Mouse (Mus musculus) testis, adult 2 months (tissue): ENCODE data around the gene Kpna7. TPM values are rescaled to one million over a fixed set of nuclear protein-coding genes. Genes with fewer than 3 reads are reported as not detected.

Experiments
- H3K27ac ChIP-seq: fragments of 200-500 bp; 2 replicates; pipeline ENCODE4 v1.5.1; 2012; ENCODE audit warnings: low read depth, low read length; ENCODE audit not compliant: control insufficient read depth, insufficient read depth
- H3K27me3 ChIP-seq: fragments of 200-500 bp; 2 replicates; pipeline ENCODE4 v1.6.1; 2012; ENCODE audit warnings: mild to moderate bottlenecking, low read length, moderate library complexity; ENCODE audit not compliant: control insufficient read depth, insufficient read depth
- H3K36me3 ChIP-seq: fragments of 200-500 bp; 2 replicates; pipeline ENCODE4 v1.6.1; 2012; ENCODE audit warnings: mild to moderate bottlenecking, low read length; ENCODE audit not compliant: control insufficient read depth, insufficient read depth
- H3K4me1 ChIP-seq: fragments of 200-500 bp; 2 replicates; pipeline ENCODE4 v1.6.1; 2012; ENCODE audit warnings: low read length; ENCODE audit not compliant: control insufficient read depth, insufficient read depth
- H3K4me3 ChIP-seq: fragments of 200-500 bp; 2 replicates; pipeline ENCODE4 v1.5.1; 2012; ENCODE audit warnings: low read depth, mild to moderate bottlenecking, low read length, moderate library complexity, mixed read lengths; ENCODE audit not compliant: control insufficient read depth
- CTCF ChIP-seq: fragments of 200-500 bp; IDR thresholded peaks from 2 replicates; pipeline ENCODE4 v1.5.1; 2012; ENCODE audit warnings: low read depth, mild to moderate bottlenecking, inconsistent platforms, low read length, moderate library complexity; ENCODE audit not compliant: control insufficient read depth, insufficient read depth, insufficient replicate concordance
- POLR2A ChIP-seq: fragments of 200-500 bp; IDR thresholded peaks from 2 replicates; pipeline ENCODE4 v1.6.1; 2012; ENCODE audit warnings: low read depth, mild to moderate bottlenecking, inconsistent platforms, low read length, moderate library complexity; ENCODE audit not compliant: control insufficient read depth
- polyA plus RNA-seq: library from polyadenylated mRNA; depleted of rRNA; stranded (reverse); fragments of >200 nt; gene quantifications from 2 replicates; pipeline ENCODE4 v1.2.3, GENCODE M21; 2012

Gene Kpna7
- polyA plus RNA-seq, 1 experiment, result 4.4 TPM

GRCm38 (mm10) chr5:145014278-145014677, 69.6 kb downstream of the Kpna7 start:
- Histone ChIP-seq H3K27ac (no peak overlapping the region), H3K4me1 (no peaks in the 10 kb centered on the region), H3K36me3 (no peaks in the 10 kb centered on the region), H3K27me3 (no peaks in the 10 kb centered on the region), H3K4me3 (no peak overlapping the region)
- TF ChIP-seq CTCF (no peak), POLR2A (no peak)

GRCm38 (mm10) chr5:145008878-145009659, 74.8 kb downstream of the Kpna7 start:
- Histone ChIP-seq H3K4me1 (no peaks in the 10 kb centered on the region; the same call in 1 of the 2 replicates), H3K27me3 (no peaks in the 10 kb centered on the region), H3K36me3 (no peaks in the 10 kb centered on the region), H3K4me3 (no peak overlapping the region), H3K27ac (no peak overlapping the region)
- no peak for TF ChIP-seq POLR2A
- no peak for TF ChIP-seq CTCF

- Histone ChIP-seq H3K27ac (no peak overlapping the region), H3K4me1 (no peaks in the 10 kb centered on the region; the same call in 1 of the 2 replicates), H3K27me3 (no peaks in the 10 kb centered on the region), H3K36me3 (no peaks in the 10 kb centered on the region), H3K4me3 (no peak overlapping the region)
- no peak for TF ChIP-seq POLR2A
- no peak for TF ChIP-seq CTCF
Measured at GRCm38 (mm10) chr5:145005596-145005995, 78.2 kb downstream of the Kpna7 start.

- no peaks in the 10 kb centered on the region for H3K36me3 ChIP-seq
- TF ChIP-seq CTCF (no peak), POLR2A (no peak)
- no peak overlapping the region for H3K4me3 ChIP-seq
- no peaks in the 10 kb centered on the region for H3K27me3 ChIP-seq
- H3K27ac ChIP-seq, result no peak overlapping the region
- no peaks in the 10 kb centered on the region; the same call in 1 of the 2 replicates for H3K4me1 ChIP-seq
Measured at GRCm38 (mm10) chr5:145004495-145004894, 79.3 kb downstream of the Kpna7 start.

- Histone ChIP-seq H3K4me1 (no peaks in the 10 kb centered on the region; the same call in 1 of the 2 replicates), H3K4me3 (no peak overlapping the region), H3K27me3 (no peaks in the 10 kb centered on the region), H3K27ac (no peak overlapping the region), H3K36me3 (no peaks in the 10 kb centered on the region)
- no peak for TF ChIP-seq POLR2A
- no peak for TF ChIP-seq CTCF
Measured at GRCm38 (mm10) chr5:145003362-145003761, 80.5 kb downstream of the Kpna7 start.

DNA sequence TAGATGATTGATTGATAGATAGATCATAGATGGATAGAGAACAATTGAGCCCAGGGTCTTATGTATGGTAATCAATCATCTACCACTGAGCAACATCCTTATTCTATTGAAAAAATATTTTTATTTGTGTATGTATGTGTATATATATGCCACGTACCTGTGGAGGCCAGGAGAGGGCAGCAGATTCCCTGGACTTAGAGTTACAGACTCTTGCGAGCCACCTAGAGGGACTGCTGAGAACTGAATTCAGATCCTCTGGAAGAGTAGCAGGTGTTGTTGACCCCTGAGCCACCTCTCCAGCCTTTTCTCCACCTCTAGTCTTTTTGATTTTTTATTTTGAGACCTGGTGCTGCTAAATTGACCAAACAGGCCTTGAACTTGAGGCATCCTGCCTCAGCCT, 85.3 kb downstream of the Kpna7 start:
- H3K4me3 ChIP-seq, result no peak overlapping the region
- TF ChIP-seq POLR2A (no peak), CTCF (no peak)
- no peaks in the 10 kb centered on the region for H3K4me1 ChIP-seq
- no peaks in the 10 kb centered on the region for H3K27me3 ChIP-seq
- H3K27ac ChIP-seq, result no peak overlapping the region
- H3K36me3 ChIP-seq, result no peaks in the 10 kb centered on the region

DNA sequence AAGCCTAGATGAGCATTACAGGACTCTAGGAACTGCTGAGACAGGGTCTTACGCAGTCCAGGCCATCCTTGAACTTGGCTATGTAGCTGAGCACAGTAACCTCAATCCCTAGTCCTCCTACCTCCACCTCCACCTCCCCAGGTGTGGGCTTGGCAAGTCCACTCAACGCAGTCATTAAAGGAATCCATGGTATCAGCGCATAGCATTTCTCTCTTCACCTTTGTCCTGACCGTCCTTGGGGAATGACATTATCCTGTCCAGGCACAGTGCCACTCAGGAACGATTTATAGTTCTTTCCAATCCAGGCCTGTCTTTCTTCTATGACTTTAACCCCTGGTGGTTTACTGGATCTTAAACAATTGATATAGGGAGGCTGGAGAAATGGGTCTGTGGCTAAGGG, 93.3 kb downstream of the Kpna7 start:
- TF ChIP-seq POLR2A (no peak), CTCF (no peak)
- H3K27me3 ChIP-seq, result no peaks in the 10 kb centered on the region

More for the DNA sequence above, 93.3 kb downstream of the Kpna7 start:
- Histone ChIP-seq H3K4me3 (no peak overlapping the region), H3K4me1 (peaks cover 7% of the 10 kb centered on the region), H3K36me3 (no peaks in the 10 kb centered on the region), H3K27ac (no peak overlapping the region)
